Mouse (Mus musculus): ENCODE data around the gene Ppp6r2. TPM values are rescaled to one million over a fixed set of nuclear protein-coding genes. Genes with fewer than 3 reads are reported as not detected.
A peak's percentile ranks its signal among the peaks of the same experiment; 100 is the strongest.

Ppp6r2 gene
- polyA plus RNA-seq, 1 experiment from 2014 or later = 24.5 TPM

DNA sequence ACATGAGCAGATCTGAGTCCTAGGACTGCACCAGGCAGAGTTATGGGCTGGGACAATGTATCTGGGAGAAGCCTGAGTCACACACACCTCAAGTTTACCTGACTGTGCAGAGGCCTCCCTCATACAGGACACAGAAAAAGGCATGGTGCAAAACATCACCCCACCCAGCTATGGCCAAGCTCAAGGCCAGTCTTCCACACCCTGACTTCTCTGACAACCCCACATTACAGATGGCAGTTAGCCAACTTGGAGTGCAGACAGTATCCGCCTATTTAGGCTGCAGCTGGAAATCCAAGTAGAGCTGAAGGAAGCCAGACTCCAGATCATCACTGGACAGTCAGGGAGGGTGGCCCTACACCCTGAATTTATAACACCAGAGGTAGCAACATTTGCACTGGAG is 85.1 kb downstream of the Ppp6r2 start:
- 39% methylated on average over 1 of the region's 1 CpGs for WGBS
- Histone ChIP-seq H3K4me3 (no peak overlapping the region), H3K27me3 (no peaks in the 10 kb centered on the region), H3K27ac (no peak overlapping the region), H3K4me1 (peaks cover 3% of the 10 kb centered on the region; the same call in 1 of the 2 replicates), H3K4me2 (no peak overlapping the region), H3K36me3 (peaks cover 72% of the 10 kb centered on the region), H3K9me3 (no peaks in the 10 kb centered on the region), H3K9ac (no peak overlapping the region)
- ATAC-seq (ENCODE audit: borderline replicate concordance, extremely low read depth, low FRiP score, low TSS enrichment) = peak; percentile 68; the same call in 1 of the 2 replicates

DNA sequence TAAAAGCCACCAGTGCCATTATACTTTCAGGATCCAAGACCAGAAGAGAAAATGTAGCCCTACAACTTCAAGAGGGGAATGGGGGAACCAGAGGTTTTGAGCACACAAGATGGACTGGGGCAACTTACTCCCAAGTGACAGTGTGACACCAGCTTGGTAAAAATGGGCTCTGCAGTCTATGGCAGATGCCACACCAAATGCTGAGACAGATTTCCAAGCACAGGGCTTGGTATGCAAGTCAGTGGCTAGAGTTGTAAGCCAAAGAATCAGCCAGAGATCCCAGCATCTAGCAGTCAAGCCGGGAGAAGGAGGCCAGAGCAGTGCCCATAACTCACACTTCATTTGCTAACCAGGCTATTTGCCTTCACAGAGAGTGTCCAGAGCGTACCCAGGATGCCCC is 86.3 kb downstream of the Ppp6r2 start:
- Histone ChIP-seq H3K4me1 (peaks cover 3% of the 10 kb centered on the region; the same call in 1 of the 2 replicates), H3K9me3 (no peaks in the 10 kb centered on the region), H3K36me3 (peaks cover 72% of the 10 kb centered on the region), H3K27ac (no peak overlapping the region), H3K4me2 (no peak overlapping the region), H3K4me3 (no peak overlapping the region), H3K27me3 (no peaks in the 10 kb centered on the region), H3K9ac (no peak overlapping the region)
- WGBS = 90% methylated on average over 2 of the region's 2 CpGs
- no peak for ATAC-seq (ENCODE audit: borderline replicate concordance, extremely low read depth, low FRiP score, low TSS enrichment)

DNA sequence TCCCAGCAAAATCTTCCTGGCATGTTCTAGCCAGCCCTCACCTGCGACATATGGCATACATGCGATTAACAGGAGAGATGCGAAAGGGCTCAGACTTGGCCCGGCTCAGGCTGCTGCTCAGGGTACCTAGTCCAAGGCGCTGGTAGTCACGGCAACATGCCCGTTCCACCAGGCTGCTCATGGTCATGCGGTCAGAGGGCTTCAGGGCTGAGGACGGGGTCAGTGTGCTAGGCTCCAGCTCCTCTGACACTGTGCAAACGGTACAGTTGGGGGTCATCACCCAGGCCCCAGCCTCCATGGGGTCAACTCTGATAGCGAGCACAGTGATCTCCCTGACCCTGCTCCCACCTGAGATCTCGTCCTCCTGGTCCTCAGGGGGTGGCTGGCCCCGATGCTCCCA is 88.8 kb downstream of the Ppp6r2 start:
- H3K4me1 ChIP-seq = peaks cover 3% of the 10 kb centered on the region; the same call in 1 of the 2 replicates
- WGBS = 88% methylated on average over 13 of the region's 13 CpGs
- H3K9me3 ChIP-seq = no peaks in the 10 kb centered on the region
- no peak overlapping the region for H3K4me2 ChIP-seq
- H3K27ac ChIP-seq = no peak overlapping the region
- H3K36me3 ChIP-seq = peaks cover 69% of the 10 kb centered on the region
- no peak overlapping the region for H3K4me3 ChIP-seq
- H3K27me3 ChIP-seq = no peaks in the 10 kb centered on the region
- no peak for ATAC-seq (ENCODE audit: borderline replicate concordance, extremely low read depth, low FRiP score, low TSS enrichment)
- H3K9ac ChIP-seq = no peak overlapping the region

DNA sequence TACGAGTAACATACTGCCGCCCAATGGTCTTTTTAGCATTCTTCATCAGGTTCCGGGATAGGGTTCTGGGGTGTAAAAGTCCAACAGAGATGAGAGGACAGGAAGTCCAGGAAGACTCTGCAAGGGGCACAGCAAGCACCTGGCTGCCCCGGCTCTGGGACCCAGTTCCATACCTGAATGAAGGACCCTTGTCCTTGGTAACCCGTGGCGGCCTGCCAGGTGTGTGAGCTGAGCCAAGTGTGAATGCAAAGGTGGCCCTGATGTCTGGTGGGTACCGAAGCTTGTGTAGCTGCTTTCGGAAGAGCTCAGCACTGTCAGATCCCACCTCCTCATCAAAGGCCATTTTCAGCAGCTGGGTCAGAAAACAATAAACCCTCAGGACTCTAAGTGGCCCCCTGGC is 89.2 kb downstream of the Ppp6r2 start:
- Histone ChIP-seq H3K27ac (no peak overlapping the region), H3K4me2 (no peak overlapping the region), H3K27me3 (no peaks in the 10 kb centered on the region), H3K9me3 (no peaks in the 10 kb centered on the region), H3K9ac (no peak overlapping the region), H3K36me3 (peaks cover 70% of the 10 kb centered on the region), H3K4me3 (no peak overlapping the region), H3K4me1 (peaks cover 3% of the 10 kb centered on the region; the same call in 1 of the 2 replicates)
- 95% methylated on average over 8 of the region's 8 CpGs for WGBS
- no peak for ATAC-seq (ENCODE audit: borderline replicate concordance, extremely low read depth, low FRiP score, low TSS enrichment)

- Histone ChIP-seq H3K9ac (no peak overlapping the region), H3K4me1 (peaks cover 6% of the 10 kb centered on the region; the same call in 1 of the 2 replicates), H3K4me2 (no peak overlapping the region), H3K27me3 (no peaks in the 10 kb centered on the region), H3K27ac (no peak overlapping the region), H3K4me3 (no peak overlapping the region), H3K36me3 (peaks cover 56% of the 10 kb centered on the region), H3K9me3 (no peaks in the 10 kb centered on the region)
- WGBS = 57% methylated on average over 1 of the region's 1 CpGs
- ATAC-seq (ENCODE audit: borderline replicate concordance, extremely low read depth, low FRiP score, low TSS enrichment) = no peak
These were observed 94.6 kb downstream of the Ppp6r2 start for GRCm38 (mm10) chr15:89305966-89306365.

GRCm38 (mm10) chr15:89307461-89307860 is 96.1 kb downstream of the Ppp6r2 start:
- Histone ChIP-seq H3K4me1 (peaks cover 6% of the 10 kb centered on the region; the same call in 1 of the 2 replicates), H3K4me3 (no peak overlapping the region), H3K36me3 (peaks cover 43% of the 10 kb centered on the region), H3K4me2 (no peak overlapping the region), H3K9me3 (no peaks in the 10 kb centered on the region), H3K27ac (no peak overlapping the region), H3K9ac (no peak overlapping the region), H3K27me3 (no peaks in the 10 kb centered on the region)
- no peak for ATAC-seq (ENCODE audit: borderline replicate concordance, extremely low read depth, low FRiP score, low TSS enrichment)
- WGBS = 88% methylated on average over 13 of the region's 13 CpGs

GRCm38 (mm10) chr15:89308406-89309139 is 97.2 kb downstream of the Ppp6r2 start:
- 81% methylated on average over 7 of the region's 7 CpGs for WGBS

GRCm38 (mm10) chr15:89309962-89310498 is 98.7 kb downstream of the Ppp6r2 start:
- peaks cover 20% of the 10 kb centered on the region for H3K36me3 ChIP-seq
- H3K9me3 ChIP-seq = no peaks in the 10 kb centered on the region
- WGBS = 49% methylated on average over 6 of the region's 6 CpGs
- H3K9ac ChIP-seq = no peak overlapping the region
- H3K4me1 ChIP-seq = peaks cover 23% of the 10 kb centered on the region
- no peaks in the 10 kb centered on the region for H3K27me3 ChIP-seq
- H3K4me3 ChIP-seq = no peak overlapping the region
- H3K4me2 ChIP-seq = no peak overlapping the region
- ATAC-seq (ENCODE audit: borderline replicate concordance, extremely low read depth, low FRiP score, low TSS enrichment) = no peak
- H3K27ac ChIP-seq = no peak overlapping the region

More at GRCm38 (mm10) chr15:89308406-89309139, 97.2 kb downstream of the Ppp6r2 start:
- Histone ChIP-seq H3K4me3 (no peak overlapping the region), H3K27me3 (no peaks in the 10 kb centered on the region), H3K36me3 (peaks cover 32% of the 10 kb centered on the region), H3K9me3 (no peaks in the 10 kb centered on the region), H3K4me1 (peaks cover 13% of the 10 kb centered on the region), H3K27ac (no peak overlapping the region), H3K9ac (no peak overlapping the region), H3K4me2 (no peak overlapping the region)
- ATAC-seq (ENCODE audit: borderline replicate concordance, extremely low read depth, low FRiP score, low TSS enrichment) = no peak

DNA sequence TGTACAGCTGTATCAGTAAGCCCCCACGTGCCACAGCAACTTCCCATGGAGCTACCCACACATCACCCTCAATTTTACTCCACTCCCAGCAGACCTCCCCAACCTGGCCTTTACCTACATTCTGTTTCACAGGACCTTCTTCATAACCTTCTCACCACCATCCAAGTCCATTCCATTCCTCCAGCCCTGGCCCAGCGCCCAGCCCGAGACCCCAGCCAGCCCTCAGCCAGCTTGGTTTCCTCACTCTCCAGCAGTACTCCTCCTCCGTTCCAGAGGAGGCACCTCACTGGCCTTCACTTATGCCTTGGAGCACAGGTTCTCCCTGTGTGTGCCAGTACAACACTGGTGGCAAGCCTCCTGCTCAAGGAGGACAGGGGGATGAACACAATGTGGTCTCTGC is 102.0 kb downstream of the Ppp6r2 start:
- 62% methylated on average over 4 of the region's 4 CpGs for WGBS

GRCm38 (mm10) chr15:89314107-89314506 is 102.8 kb downstream of the Ppp6r2 start:
- Histone ChIP-seq H3K4me3 (peak overlapping the region; percentile 99), H3K4me1 (peaks cover 27% of the 10 kb centered on the region), H3K27me3 (no peaks in the 10 kb centered on the region), H3K9ac (peak overlapping the region; percentile 94), H3K9me3 (no peaks in the 10 kb centered on the region), H3K27ac (no peak overlapping the region), H3K36me3 (no peaks in the 10 kb centered on the region), H3K4me2 (peak overlapping the region; percentile 65)
- 36% methylated on average over 3 of the region's 3 CpGs for WGBS
- no peak; the same call in 1 of the 2 replicates for ATAC-seq (ENCODE audit: borderline replicate concordance, extremely low read depth, low FRiP score, low TSS enrichment)

More for the DNA sequence above, 102.0 kb downstream of the Ppp6r2 start:
- Histone ChIP-seq H3K36me3 (no peaks in the 10 kb centered on the region), H3K4me2 (peak overlapping the region; percentile 65), H3K4me1 (peaks cover 27% of the 10 kb centered on the region), H3K9ac (no peak overlapping the region), H3K9me3 (no peaks in the 10 kb centered on the region), H3K27ac (no peak overlapping the region), H3K4me3 (peak overlapping the region; percentile 2; the same call in 1 of the 2 replicates), H3K27me3 (no peaks in the 10 kb centered on the region)
- ATAC-seq (ENCODE audit: borderline replicate concordance, extremely low read depth, low FRiP score, low TSS enrichment) = no peak

- peak overlapping the region; percentile 99 for H3K4me3 ChIP-seq
- WGBS = under 1% methylated on average over 58 of the region's 58 CpGs
- peak overlapping the region; percentile 65 for H3K4me2 ChIP-seq
- ATAC-seq (ENCODE audit: borderline replicate concordance, extremely low read depth, low FRiP score, low TSS enrichment) = peak; percentile 39
- H3K27ac ChIP-seq = peak overlapping the region; percentile 42; the same call in 1 of the 2 replicates
- no peaks in the 10 kb centered on the region for H3K36me3 ChIP-seq
- H3K4me1 ChIP-seq = peaks cover 27% of the 10 kb centered on the region
- H3K27me3 ChIP-seq = no peaks in the 10 kb centered on the region
- H3K9ac ChIP-seq = peak overlapping the region; percentile 94
- no peaks in the 10 kb centered on the region for H3K9me3 ChIP-seq
These were observed 103.3 kb downstream of the Ppp6r2 start for GRCm38 (mm10) chr15:89314511-89315189.
